Mouse (Mus musculus) ovary, postnatal 10 days (tissue): ENCODE measurements around the gene Ttll4.

Source experiments
- DNase-seq: peaks from one replicate; pipeline ENCODE4 v3.0.0; 2022; ENCODE audit warnings: low spot score

Gene Ttll4

DNA sequence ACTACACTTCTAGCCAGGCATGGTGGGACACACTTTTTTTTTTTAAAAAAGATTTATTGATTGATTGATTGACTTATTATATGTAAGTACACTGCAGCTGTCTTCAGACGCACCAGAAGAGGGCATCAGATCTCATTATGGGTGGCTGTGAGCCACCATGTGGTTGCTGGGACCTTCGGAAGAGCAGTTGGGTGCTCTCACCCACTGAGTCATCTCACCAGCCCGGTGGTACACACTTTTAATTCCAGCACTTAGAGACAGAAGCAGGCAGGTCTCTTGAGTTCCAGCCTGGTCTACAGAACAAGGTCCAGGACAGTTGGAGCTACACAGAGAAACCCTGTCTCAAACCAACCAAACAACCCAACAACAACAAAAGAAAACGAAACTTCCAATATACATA lies 50.5 kb downstream of the Ttll4 start:
- DNase-seq, result no peak

DNA sequence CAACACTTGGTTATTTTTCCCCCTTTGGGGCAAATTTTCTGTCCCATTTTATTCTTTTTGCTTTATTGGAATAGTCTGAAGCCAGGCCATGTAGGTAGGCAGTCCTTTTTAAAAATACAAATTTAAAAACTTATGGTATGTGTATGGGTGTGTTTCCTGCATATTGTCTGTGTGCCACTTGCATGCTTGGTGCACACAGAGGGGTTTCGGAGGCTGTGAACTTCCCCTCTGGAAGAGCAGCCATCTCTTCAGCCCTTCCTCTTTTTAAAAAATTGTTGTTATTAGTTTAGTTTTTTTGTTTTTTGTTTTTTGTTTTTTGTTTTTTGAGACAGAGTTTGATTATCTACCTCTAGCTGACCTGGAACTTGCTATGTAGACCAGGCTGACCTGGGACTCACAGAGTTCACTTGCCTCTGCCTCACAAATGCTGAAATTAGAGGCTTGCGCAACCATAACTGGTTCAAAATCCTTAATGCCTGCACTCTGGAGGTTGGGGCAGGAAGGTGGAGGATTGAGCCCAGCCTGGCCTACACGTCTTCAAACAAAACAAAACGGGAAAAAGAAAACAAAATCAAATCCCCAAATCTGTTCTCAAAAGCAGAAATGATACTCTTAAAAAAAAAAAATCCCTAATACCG lies 51.0 kb downstream of the Ttll4 start:
- no peak for DNase-seq

DNA sequence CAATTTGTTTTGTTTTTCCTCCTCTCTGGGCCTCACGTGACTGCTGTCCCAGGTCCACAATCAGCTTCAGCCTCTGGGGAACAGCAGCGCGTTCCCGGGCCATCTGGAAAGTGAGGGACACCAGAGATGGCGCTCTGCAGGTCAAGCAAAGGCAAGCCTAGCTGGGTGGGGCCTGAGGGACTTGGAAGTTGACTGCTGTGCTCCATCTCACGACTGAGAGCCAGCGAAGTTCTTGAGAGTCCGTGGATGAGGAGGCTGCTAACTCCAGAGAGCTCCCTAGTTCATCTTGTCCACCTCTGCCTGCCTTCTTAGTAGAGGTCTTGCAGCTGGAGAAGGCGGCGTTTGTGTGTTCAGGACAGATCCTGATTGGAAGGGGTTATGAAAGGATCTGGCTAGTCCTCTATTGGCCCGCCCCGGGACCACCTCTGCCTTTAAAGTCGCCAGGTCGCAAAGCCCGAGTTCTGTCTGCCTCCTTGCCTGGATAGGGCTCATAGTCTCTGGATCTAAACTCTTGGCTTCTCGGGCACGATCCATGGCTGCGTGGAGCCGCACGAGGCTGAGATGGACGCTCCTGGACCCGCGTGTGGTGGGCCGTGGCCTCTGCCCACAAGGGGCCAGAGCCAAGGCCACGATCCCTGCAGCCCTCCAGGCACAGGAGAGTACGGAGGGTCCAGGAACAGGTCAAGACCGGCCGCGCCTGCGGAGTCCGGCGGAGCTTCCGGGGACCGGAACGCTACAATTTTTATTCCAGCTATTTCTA lies 51.7 kb downstream of the Ttll4 start, which contains the start of gene Cyp27a1:
Gene Cyp27a1 (plus strand): TSS at position 476 of the 760 bp plus-strand sequence.
- peak; percentile 40 for DNase-seq

DNA sequence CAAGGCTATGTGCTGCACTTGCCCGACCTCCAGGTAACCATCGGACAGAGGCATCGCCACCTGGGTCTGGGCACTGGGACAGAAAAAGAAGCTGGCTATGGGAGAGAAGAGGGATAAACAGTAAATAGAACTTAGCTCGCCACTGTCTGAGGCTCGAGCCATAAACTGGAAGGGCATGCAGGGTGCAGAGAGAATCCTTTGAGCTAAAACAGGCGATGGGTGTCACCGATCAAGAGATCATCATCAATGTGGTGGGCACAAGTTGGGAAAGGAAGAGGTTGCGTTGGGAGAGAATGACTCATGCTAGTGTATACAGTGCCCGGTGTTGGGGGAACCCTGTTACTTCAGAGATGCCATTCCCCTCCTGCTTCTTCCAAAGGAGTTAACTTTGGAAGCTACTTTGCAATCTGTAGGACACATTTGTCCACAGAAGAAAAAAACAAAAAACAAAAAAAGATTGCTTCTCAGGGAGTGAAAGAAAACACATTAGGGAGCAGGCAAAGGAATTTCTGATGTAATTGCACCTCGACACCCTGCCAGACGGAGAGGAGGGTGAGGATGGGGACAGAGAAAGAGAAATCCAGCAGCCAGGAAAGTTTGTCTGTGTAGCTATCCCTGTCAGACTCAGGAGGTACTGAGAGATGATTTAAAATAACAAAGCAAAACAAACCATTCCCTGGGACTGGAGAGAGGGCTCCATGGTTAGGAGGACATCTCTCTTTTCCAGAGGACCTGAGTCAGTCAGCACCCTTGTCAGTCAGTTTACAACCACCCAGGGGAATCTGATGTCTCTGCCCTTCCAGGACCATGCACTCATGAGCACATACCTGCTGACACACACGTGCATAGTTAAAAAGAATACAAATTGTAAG lies 52.5 kb downstream of the Ttll4 start:
- no peak for DNase-seq

DNA sequence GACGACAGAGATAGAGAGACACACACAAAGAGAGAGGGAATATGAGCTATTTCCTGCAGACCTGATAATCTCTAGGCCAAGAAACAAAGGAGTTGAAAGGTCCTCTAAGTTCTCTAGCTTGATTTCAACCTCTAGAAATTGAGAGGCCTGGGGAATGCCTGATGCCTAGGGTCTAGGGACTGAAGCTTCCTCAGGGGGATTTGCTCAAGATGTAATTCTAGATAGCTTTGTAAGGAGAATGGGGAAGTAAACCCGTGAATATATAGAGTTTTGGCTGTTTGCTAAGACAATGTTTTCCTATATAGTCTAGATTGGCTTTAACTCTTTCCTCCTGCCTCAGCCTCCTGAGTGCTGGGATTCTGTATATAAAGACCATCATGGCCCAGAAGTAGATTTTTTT lies 53.4 kb downstream of the Ttll4 start:
- DNase-seq, result no peak

DNA sequence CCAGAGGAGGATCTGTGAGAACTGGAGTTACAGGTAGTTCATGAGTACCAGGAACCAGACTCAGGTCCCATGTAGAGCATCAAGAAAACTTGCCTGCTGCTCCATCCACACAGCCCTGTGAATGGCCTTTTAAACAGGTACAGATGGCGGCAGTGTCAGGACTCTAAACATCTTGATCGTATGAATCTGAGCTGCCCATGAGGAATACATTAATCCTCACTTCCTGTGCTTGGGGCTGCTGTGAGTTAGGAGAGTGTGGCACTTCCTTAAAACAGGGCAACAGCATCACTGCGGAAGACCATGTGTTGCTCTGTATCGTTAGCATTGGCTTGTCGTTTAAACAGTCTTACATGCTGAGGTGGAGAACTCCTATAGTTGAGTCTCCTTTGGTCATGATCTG lies 53.9 kb downstream of the Ttll4 start:
- no peak for DNase-seq

DNA sequence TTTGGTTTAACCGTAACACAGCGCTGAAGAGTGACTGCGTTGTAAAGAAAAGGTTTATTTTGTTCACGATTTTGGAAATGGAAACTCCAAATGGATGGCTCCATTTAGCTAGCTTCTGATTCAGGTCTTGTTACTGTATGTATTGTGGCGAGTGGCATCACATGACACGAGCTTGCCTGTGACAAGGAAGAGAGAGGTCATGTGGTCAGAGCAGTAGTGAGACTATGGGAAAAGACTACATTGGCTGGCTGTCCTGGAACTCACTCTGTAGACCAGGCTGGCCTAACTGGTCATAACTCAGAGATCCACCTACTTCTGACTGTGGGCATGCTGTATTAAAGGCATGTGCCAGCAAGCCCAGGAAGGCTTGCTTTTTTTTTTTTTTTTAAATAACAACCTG lies 54.3 kb downstream of the Ttll4 start:
- DNase-seq, result no peak

DNA sequence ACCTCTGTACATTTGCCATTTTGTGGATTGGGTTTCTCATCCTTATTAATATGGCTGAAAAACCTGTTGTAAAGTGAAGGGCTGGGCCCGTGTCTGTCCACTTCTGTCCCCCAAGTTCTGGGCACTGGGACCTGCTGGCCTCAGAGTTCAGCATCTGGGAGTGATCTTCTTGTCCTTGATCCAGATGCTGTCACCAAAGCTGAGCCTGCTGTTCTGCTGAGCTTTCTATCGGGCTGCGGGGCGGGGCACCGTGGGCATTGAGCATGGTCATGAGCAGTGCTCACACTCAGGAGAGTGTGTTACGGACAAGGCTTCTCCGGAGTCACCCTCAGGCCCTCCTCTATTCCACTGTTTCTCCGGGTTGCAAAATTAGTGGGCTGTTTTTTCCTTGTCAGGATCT lies 56.6 kb downstream of the Ttll4 start:
- DNase-seq, result no peak

DNA sequence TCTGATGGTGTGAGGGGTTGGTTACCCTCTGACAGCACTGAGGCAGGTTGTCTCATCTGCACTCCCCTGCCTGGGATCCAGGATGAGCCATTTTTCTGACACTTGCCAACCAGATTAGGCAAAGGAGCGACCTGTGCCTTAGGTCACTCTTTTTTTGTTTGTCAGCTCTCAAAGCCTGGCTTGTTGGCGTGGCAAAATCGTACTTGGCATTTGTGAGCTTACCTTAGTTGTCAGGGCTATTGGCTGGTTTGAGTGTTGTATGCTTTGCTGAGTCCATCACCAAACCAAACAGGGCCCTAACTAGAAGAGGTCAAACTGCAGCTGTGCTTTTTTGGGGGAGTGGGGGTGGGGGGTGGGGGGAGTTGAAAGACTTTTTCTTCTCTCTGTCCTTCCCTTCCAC lies 57.7 kb downstream of the Ttll4 start:
- no peak for DNase-seq

DNA sequence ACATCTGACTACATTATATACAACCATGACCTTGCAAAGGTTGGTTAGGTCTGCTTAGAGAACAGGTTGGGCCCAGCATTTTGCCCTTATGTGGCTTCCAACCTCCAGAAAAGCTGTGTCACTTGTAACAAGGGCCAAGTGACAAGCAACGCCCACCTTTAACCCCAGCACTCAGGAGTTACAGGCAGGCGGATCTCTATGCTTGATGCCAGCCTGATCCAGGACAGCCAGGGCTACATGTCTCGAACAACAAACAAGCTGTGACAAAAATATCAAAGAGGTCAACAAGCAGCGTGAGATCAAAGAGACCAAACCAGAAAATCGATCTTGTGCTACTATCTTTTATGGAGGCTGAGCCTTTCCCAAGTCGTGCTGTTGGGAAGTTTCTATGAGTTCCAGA lies 60.1 kb downstream of the Ttll4 start:
- no peak for DNase-seq

DNA sequence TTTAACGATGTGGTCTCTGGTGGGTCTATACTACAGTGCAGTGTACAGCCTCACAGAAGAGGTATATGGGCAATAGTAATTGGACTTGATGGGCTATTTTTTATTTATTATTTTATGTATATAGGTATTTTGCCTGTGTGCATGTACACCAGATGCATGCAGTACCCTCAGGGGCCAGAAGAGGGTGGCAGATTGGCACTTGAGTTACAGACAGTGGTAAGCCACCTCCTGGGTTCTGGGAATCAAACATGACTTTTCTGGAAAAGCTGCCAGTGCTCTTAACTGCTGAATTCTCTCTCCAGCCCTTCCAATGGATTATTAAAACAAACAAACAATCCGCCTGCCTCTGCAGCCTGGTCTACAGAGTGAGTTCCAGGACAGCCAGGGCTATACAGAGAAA lies 62.2 kb downstream of the Ttll4 start:
- no peak for DNase-seq

DNA sequence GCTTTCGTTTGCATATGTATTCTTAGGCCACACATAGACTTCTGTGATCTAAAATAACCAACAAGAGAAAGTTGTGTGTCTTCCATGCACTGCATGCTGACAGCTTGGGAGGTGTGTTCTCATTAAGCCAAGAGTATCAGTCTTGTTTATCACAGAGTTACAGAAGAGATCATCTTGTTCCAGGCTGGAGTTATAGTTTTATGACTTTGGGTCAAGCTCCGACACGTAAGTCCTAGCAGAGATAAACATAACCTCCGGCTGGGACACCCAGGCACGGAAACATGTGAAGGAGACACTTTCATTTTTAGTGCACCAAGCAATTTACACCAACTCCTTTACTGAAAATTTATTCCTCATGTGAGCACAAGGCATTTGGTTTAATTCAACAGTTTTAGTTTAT lies 64.6 kb downstream of the Ttll4 start:
- no peak for DNase-seq

DNA sequence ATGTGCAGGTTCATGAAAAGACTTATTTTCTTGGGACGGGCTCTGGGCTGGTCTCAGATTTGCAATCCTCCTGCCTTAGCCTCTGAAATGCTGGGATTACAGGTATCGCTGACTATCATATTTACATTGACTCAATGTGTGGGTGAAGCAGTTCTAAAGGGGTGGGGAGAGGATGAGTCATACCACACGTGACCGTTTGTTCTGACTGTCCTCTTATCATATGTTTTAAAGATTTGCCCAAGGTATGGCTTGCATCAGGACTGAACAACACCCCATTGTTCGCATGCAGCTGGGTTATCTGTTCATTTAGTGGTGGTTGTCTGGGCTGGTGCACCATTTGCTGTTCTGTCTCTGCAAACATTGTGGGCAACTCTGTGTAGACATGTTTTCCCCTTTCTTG lies 65.1 kb downstream of the Ttll4 start:
- no peak for DNase-seq

DNA sequence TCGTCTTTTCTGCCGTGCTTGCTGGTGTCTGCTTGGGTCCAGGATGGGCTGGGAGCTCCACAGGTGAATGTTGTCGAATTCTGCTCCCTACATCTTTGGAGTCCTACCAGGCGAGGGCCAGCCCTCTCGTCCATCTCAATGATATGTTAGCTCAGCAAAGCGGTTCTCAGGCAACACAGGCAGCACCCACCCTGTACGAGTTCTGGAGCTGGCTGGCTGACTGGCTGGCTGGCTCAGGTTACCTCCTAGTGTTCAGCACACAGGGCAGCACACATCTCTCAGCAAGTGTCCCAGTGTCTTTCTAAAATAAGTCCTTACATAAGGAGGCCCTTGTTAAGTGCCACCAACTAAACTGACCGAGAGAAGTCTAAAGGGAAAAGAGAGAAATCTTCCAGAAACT lies 66.9 kb downstream of the Ttll4 start:
- no peak for DNase-seq

DNA sequence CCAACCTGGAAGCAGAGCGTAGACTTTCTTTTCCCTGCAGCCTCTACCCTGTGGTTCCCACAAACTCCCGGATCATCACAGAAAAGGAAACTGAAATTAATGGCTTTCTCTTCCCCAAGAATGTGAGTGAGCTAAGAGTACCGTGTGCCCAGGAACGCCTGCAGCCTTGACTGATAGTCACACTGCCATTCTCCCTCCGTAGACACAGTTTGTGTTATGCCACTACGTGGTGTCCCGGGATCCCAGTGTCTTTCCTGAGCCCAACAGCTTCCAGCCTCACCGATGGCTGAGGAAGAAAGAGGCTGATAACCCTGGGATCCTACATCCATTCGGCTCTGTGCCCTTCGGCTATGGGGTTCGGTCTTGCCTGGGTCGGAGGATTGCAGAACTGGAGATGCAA lies 75.4 kb downstream of the Ttll4 start:
- no peak for DNase-seq

DNA sequence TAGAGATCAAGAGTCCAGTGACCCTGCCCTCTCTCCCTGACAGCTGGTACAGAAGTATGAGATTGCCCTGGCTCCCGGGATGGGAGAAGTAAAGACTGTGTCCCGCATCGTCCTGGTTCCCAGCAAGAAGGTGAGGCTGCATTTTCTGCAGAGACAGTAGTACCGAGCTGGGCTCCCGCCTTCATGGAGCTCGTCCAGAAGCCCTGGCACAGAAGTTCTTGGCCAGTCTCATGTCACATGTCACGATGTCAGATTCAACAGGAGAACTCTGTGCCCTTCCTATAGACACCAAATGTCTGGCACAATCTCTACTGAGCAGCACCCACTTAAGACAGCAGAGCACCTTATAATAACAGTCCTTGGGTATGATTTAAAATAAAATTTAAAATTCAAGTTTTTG lies 76.0 kb downstream of the Ttll4 start:
- no peak for DNase-seq

DNA sequence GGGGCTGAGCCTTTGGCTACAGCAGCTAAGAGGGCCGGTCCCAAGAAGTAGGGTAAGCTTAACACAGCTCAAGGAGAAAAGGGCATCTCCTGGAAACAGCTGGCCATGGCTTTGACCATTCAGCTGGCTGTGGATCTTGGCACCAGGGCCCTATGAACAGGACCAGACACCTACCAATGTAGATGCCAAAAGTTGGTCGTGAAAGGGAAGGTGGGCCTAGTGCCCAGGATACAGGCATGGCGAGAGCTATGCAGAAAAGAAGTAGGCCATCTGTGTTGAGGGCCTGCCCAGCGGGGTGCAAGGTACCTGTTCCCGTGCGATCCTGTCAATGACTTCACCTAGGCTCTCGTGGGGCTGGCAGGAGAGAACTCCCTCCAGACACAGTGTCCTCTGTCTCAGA lies 79.3 kb downstream of the Ttll4 start:
- DNase-seq, result no peak

DNA sequence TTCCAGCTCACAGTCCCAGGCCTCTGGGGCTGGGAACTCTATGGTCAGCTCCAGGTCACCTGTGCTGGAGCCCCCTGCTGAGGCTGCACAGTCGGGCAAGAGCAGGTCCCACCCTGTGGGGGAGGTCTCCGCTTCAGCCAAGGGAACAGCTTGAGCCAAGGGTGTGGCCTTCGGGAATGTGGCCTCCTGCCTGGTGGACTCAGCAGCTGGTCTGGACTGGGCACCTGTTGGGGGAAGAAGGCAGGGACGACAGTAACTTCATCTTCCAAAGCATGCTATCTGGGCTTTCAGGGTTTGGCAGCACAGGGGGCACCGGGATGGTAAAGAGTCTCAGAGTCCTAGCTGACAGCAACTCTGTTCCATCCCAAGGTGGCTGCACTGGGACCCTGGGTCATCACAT lies 85.8 kb downstream of the Ttll4 start:
- no peak for DNase-seq

DNA sequence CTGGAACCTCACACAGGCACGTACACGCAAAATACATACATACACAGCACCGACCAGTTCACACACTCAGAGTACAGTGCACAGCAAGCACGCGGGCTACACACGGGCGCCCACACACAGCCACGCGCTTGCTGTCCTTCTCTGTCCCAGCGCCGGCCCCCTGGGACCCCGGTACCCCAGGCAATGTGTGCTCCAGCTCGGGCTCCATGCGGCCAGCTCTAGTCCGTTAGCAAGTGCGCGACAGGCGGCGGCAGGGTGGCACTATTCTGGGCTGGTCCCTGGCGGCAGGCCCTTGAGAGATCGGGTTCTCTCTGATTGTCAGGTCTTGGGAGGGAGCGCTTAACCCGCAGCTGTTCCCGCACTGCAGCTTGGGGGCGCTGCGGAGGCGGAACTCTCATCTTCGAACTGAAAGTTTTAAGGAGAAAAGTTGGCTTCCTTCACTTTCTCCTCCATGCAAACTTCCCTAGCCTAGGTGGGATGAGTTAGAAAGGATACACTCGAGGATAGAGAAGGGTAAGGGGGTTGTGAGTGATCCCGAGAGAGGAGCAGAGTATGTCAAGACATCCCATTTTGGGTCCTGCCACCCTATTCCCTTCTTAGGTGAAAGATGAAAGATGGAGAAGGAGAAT lies 87.2 kb downstream of the Ttll4 start, which contains the start of gene Prkag3:
Gene Prkag3 (minus strand): TSS at position 579 of the 629 bp plus-strand sequence.
- no peak for DNase-seq

DNA sequence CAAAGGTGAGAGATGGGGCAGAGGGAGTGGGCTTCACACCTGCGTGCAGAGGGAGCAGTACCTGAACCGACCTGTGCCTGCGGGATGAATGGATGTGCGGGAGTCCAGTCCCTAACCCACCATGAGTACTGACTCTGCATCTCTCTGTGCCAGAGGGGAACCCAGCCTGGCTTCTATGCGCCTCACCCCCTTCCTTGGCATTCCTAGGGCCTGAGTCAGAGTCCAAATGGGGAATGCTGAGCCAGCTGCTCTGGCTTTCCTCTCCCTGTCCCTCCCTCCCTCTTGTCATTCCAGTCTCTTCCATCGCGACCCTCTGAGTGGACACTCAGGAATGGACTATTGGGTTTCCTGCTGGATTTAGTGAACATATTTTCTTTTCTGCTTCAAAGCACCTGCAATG lies 87.8 kb downstream of the Ttll4 start:
- DNase-seq, result no peak

DNA sequence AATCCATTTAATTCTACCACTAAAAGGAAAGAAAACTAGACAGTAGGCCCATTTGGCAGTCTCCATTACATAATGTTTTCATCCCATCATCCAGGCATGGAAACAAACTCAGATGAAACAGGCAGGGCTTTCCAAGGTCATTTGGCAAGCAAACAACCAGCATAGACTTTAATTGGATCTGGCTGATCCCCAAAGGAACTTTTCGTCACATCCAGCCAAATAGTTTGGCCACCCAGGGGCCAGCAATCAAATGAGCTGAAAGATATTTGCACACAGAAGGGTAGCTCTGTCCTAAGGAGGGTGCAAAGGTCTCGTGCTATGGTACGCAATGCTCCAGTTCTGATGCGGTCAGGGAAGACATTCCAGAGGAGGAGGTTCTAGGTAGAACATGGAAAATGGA lies 89.1 kb downstream of the Ttll4 start:
- DNase-seq, result no peak

DNA sequence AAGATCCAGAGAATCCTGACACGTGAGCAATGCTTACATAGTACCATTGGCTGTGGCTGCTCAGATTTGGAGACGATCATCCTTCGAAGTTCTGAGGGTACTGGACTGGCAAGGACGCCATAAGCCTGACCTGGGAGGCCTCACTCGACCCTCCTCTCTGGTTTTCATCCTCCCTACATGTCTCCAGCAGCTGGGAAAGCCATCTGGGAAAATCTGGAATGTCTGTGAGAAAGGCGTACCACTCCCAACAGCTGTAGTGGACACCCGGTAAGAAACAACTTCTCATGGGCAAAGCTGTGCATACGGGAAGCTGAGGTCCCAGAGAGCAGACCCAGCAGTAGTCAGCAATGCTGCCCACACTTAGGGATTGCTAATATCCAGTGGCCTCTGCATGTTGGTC lies 90.6 kb downstream of the Ttll4 start:
- no peak for DNase-seq
